Mouse (Mus musculus): ENCODE measurements around the gene Tox4.
A peak's percentile ranks its signal among the peaks of the same experiment; 100 is the strongest.

The Tox4 gene

DNA sequence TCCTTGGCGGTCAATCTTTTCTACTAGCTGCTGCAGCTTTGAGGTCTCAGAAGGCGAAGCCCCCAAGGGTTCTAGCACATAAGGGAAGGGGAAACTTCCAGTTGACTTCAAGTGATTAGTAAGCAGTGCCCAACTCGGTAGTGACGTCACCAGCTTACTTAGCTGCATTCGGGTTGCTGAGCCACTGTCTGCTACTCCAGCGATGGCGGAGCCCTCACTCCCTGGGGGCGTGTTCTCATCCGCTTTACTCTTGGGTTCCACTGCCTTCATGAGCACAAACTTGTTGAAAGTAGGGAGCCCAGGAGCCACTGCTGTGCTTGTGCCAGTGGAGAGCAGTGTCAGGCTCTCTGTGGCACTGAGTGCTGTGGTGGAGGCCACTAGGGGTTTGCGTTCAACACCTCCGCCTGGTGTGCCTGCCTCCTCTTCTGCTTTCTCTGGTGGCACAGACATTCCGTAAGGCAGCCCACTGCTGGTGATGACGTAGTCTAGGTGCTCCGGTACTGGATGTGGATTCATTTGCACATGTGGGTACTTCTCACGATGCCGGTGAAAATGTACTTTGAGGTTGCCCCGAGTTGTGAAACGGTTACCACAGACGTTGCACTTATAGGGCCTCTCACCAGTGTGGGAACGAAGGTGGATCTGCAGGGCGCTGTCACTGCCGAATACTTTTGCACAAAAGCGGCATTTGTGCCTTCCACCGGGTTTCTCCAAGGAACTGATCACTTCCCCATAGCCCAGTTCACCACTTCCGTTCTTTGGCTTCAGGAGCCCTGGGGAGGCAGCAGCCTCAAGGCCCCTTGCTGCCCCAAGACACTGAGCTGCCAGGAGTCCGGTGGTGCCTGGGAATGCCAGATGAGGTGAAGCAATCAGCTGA is 35.2 kb downstream of the Tox4 start:
- peak; percentile 35 for DNase-seq

DNA sequence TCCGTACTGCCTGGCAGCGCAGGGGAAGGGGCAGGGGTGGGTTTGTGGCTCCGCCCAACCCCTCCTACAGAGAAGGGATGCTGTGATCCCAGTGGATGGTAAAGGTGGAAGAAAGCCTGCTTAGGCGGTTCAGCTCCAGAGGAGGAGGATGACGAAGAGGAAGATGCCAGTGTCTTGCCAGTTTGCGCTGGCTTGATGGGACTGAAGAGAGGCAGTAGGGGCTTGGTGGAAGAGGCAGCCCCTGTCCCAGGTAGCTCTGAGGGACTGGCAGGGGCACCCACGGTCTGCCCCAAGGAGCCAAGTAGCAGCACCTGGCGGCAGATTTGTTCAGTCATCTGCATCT is 35.8 kb downstream of the Tox4 start:
- peak; percentile 51 for DNase-seq

DNA sequence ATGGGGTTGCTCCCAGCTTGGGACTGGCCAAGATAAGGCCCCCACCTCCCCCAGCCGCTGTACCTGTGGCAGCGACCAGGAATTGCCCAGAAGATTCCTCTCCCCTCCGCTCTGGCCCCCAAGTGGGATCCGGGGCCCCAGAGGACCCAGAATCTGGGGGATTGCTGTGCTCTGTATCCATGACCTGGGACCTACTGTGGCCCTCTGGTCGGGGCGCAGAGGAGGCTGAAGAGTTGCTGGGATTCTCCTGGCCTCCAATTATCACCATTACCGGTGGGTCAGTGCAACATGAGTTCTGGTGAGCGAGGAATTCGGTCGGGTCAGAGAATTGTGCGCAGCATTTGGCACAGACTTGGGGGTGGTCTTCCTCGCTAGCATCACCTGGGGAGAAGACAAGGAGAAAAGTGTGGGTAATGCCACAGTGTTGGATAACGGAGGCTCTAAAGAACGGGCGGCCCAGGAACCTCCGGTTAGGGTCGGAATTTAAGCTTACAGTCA is 36.4 kb downstream of the Tox4 start:
- DNase-seq, result peak; percentile 55

DNA sequence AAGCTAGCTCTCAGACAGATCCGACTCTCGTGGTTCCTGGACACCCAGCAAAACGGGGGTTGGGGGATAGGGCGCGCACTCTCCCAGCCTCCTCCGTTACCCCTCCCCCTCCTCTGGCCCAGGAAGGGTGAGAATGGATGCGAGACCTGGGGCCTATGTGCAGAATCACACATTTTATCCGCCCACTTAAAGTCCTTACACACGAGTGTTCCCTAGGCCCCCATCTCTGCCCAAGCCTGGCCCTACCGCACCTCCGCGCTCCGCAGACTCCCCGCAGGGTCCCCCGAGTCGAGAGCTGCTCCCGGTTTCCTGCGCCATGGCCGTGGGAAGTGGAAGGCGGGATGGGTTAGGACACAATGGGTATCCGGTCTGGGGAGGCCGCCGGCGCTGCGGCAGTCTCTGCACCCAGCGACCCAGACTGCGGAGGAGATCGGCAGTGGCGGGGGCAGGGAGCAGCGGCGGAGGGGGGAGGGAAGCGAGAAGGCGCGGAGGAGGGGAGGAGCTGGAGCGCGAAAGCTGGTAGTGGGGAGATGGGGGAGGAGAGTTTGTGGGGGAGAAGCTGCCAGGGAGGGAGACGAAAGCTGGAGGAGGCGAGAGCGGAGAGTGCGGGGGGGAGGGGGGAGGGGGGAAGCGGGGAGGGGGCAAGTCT is 37.0 kb downstream of the Tox4 start:
- peak; percentile 81 for DNase-seq

DNA sequence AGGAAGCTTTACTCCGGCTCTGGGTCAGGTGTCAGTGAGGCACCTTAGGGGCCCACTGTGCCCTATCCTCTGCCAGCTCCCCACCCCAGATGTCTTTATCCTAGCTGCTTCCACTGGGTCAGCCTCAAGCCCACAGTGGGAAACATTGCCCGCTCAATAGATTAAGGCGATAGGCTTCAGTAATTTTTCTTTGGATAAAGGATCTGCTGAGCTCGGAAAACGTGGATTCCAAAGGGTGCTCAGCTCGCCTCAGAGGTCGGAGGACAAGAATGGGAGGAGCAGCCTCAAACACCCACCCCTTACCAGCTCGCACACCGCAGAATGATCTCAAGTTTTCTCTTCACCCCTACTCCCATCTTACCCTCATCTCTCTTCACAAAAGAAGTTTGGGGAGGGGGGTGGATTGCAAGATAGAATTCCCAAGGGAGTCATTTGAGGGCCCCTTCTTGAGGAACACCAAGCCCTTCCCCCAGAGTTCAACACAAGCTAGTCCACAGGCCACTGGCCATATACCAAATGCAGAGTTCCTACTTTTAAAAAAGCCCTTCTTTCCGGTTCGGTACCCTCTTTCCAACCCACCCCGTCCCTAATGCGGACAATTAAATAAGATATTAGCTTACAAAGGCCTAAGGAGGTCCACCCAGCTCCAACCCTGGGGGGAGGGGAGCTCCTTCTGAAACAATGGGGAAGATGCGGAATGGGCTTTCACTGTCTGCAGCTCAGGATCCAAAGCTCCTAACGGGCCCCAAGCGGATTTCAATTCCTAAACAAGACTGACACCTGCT is 37.7 kb downstream of the Tox4 start:
- peak; percentile 56 for DNase-seq

DNA sequence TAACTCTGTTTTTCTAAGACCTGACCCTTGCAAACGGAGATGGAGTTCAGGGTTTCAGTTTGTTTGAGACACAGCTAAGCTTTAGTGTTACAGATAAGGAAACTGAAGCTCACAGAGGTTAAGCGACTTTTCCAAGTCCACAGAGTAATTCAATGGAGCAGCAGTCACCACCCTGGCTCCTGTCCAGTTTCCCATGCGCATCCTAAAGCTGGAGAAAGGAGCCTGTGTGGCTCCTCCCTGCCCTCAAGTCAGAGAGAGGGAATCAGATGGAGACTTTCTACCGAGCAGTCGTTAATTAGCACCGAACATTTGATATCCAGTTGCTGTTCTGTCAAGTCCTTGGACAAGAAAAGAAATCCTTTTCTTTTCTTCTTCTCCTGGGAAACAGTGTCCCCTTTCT is 40.4 kb downstream of the Tox4 start:
- DNase-seq, result no peak

DNA sequence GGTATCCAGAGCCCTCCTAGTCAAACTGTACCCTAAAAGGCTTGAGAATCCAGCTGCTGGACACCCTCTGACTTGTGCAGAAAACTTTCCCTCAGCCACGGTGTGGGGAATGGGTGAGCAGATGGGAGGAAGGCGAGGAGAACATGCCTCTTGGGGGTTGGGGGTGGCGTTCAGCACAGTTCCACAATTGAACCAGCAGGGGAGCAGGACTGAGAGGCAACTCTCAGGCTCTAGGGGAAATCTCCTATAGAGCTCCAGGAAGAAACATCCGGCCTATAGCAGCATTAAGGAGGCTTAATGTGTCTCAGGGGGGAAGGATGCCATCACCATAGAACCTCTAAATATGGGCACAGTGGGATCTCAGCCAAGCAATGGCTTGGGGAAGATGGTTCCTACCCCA is 46.9 kb downstream of the Tox4 start:
- DNase-seq, result no peak

DNA sequence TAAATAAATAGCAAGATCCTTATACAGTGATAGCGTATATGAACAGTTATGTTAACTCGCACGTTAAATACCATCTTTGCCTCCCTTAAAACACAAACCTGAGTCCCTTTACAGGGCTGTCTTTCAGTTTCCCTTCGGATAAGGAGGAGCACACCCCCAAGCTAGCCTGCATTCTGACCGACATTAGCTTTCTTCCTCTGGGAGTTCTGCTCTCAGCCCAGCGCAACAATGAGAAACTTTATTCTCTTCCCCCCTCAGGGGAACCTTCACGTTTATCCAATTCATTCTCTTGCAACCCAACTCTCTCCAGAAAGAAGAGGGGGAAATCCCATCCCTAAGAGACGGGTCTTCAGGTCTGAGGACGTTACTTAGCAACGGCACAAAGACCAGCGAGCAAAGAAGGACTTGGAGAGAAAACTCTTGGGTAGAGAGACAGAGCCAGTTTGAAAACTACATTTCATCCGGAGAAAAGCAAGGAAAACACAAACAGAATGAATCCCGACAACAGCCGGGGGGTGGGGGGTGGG is 48.5 kb downstream of the Tox4 start:
- no peak for DNase-seq

DNA sequence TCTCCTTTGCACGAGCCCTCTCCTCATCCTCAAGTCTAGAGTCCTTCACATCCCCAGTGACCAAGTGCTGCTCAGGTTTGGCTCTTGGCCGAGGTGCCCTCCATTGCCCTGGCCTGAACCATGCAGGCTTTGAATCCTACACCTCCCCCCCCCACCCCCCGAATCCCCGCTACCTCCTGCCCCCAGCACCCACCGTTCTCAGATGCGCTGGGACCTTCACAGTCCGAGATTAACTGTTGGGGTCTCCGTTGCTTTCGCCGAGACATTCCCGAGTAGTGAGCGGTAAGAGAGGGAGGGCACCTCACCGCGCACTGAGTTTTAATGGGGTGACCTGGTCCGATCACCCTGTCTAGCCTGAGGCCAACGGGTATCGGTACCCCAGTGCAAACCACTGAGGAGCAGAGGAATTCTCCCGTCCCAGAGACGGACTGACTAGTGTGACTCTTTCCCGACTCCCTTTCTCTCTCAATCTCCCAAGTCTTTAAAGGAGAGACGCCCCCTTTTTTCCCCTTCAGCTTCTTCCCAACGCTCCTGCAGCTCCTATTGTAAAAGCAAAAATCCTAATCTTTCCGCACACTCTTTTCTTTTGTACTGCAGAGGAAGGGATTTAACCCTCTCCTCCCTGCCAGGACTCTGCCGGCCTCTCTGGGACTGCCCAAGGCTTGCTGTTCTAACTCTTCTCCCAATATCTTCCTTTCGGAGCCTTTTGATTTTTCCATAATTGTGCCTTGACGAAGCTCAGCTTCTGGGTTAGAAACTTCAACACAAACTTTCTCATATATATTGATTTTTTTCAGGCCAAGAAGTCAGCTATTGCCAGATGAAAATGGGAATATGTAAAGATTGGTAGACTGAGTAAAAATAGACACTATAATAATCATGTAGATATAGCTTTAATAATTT is 49.2 kb downstream of the Tox4 start, which contains the start of gene Sall2:
TSS of gene Sall2 (minus strand) at position 853 of the 903 bp plus-strand sequence.
- no peak for DNase-seq

DNA sequence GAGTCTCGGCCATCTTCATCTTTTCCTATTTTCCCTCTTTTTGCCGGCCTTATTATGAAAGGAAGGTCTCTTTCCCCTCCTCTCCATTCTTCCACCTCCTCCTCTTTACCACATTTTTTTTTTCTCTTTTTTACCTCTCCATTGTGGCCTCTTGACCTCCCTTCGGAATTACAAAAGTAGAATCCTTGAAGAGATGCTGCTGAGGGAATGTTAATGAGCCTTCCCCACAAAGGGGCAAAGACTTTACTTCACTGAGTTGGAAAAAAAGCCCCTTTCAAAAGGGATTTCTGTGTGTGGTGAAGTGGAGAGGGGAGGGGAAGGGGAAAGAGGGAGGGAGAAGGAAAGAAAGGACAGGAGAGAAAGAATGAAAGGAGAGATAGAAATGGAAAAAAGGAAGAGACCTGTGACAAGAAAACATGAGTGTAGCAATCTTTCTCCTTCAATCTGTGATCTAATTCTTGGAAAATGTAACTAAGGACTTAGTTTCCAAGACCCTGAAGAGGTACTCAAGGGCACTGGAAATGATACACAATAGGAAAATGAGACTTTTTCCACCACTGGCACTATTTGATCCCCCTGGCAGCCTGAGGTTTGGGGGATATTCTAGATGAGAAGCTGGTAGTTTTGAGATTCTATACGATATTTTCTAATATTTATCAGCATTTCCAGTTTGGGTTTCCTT is 52.3 kb downstream of the Tox4 start:
- no peak for DNase-seq

DNA sequence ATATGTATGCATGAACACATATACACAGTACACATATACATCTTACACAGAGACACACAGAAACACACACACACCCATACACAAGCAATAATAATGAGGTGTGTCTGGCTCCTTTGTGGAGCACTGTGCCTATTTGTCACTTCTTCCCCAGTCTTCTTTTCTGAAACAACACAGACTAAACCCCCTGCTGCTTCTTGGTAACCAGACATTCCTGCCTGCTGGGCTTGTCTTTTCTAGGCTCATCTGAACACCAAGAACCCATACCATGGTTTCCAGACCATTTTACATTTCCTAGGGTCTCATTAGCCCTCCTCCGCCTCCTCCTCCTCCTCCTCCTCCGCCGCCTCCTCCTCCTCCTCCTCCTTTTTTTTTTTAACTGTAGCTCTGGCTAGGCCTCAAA is 53.2 kb downstream of the Tox4 start:
- no peak for DNase-seq

DNA sequence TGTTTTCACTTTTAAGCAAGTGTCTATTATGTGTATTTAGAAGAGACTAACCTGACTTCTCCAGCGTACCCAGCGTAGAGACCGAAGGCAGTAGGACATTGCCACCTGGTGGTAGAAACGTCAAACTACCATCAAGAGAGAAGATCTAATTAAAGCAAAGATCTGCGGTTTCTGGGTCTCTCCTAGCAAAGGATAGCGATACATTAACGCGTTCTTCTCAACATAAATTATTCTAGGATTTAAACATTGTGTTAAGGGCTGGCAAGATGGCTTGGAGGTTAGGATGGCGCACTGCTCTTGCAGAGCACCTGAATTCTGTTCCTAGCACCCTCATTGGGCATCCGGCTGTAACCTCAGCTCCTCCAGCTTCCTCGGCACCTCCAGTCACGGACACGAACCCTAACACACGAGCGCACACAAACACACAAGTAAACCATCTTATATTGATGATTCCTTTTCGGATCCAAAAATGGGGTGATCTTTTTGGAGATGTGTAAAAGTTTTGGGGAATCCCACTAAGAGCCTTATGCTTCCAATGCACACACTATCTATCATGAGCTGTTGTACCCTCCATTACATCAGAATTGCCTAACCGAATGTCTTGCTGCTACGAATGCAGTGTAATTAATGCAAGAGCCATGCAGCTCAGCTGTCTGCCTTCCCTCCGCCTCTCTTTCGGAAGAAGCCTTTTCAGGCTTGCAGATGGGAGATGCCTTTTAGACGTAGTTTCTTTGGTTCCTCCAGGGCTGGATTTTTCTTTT is 60.0 kb downstream of the Tox4 start:
- peak; percentile 43 for DNase-seq

DNA sequence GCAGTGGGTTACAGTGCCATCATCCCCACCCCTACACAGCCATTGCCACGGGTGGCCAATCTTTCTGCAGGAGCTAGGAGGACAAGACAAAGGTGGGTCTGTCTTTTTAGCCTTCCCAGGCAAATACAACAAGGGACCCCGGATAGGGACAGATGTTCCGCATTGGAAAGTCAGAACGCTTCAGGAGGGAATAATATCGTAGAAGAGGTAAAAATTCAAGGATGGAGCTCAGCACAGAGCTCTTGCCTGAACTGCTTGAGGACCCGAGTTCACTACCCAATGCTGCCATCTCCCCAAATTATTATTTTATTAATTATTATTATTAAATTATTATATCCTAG is 60.5 kb downstream of the Tox4 start:
- no peak for DNase-seq

All from cerebellum, adult 11-12 months (tissue).